Mouse (Mus musculus) heart, postnatal 14 days (tissue): Measurements from ENCODE around the gene Suds3. TPM values are rescaled to one million over a fixed set of nuclear protein-coding genes. Genes with fewer than 3 reads are reported as not detected.

Experiments used
- DNase-seq, 2 experiments: peaks; one replicate each; pipeline ENCODE4 v3.0.0; 2021 to 2022
- intact Hi-C: fragments of 180-260 bp; cut with DNase I; formaldehyde crosslinking; loops from one replicate; pipeline ENCODE4 v1.15.1; 2025
- total RNA-seq, 2 experiments: library from RNA; stranded (reverse); gene quantifications; 2 replicates each; pipeline ENCODE4 v1.2.3; 2021

The Suds3 gene
- total RNA-seq, 2 experiments from 2014 or later, result 66.6 to 73.7 TPM

DNA sequence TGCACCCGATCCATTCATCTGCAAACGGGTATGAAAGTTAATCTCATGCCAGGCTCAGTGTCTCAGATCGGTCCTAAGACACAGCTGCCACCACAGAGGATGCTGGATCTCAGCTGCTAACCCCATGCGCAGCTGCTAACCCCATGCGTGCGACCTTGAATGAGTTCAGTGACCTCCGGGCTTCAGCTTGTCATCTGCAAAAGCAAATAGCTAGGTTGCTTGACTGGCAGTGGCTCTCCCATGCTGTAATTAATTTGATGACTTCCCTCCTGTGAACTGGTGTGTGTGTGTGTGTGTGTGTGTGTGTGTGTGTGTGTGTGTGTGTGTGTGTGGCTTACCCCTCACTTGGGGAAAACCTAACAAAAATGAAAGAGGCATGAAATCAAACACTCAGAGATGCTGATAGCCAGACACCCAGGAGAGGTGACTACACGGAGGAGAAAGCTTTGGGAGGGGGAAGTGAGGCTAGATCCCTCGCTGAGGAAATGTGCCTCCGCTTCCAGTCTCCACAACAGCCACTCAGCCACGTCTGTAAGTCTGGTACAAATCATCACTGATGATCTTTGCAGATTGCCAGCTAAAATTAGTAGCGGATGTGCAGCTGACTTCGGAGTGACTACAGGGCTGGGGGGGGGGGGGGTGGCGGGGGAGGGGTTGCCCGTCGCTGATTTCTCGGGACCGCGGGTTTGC, 47.0 kb downstream of the Suds3 start:
- peak in 1 of 2 experiments; percentile 5 for DNase-seq
- intact Hi-C loops, result loop anchor here (10.0 kb wide), 1 partner anchor 834 kb away; no protein-coding TSS in a partner anchor

DNA sequence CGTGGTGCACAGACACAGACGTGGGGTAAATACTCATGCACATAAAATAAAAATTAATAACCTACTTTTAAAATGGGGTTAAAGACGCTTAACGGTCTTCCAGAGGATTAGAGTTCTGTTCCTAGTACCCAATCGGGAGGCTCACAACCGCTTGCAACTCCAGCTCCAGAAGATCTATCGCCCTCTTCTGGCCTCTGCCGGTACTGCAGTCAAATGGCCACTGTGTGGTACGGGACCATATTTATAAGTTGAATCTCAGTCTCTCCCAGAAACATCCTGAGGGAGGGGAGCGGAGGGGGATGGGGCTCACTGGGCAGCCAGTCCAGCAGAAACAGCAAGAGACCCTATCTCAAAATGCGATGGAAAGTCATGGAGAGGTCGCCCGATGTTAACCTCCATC, 47.7 kb downstream of the Suds3 start:
- intact Hi-C loops, result loop anchor here (10.0 kb wide), 1 partner anchor 833 kb away; no protein-coding TSS in a partner anchor
- DNase-seq, result peak in 1 of 2 experiments; percentile 15

DNA sequence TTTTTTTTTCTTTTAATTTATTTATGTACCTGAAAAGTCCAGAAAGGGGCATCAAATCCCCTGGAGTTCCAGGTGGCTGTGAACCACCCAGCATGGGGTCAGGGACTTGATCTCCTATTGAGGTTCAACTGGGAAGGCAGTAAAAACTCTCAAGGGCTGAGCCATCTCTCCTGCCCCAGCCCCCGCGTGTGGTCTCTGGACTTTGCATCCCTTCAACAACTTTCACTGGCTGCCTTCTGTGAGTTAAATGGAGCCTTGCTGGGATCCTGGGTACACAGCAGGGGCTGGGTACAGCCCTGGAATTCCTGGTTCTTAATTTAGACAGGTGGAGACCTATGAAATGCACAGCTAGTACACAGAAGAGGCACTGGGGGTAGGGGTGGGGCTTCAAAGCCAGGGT, 54.7 kb downstream of the Suds3 start:
- DNase-seq, result no peak
- intact Hi-C loops, result loop anchor here (10.0 kb wide), 1 partner anchor 826 kb away; no protein-coding TSS in a partner anchor

DNA sequence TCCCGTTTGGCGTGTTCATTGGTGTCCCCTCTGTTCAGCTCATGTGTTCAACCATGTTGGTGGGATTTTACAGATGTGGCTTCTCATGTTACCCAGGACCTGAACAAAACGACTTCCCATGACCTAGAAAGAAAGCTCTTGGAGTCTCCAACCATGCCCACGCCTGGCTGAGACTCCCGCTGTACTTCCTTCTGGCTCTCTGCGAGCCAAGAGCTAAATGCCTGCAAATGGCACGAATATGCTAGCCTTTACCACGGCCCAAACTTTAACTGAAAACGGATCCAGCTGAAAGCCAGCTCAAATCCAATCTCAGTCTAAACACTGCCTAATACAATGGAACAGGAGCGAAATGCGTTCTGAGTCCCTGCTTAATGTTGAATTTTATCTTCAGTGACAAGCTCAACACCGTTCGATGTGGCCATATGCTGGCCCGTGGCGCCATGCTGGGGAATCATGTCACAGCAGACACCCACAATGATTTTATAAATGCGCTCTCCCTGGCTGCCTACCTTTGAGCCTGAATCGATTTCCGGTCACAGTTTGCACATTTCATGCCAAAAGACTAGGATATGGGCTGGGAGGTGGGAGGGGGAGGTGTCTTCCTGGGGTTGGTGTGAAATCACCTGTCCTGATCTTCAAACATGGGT, 55.3 kb downstream of the Suds3 start:
- DNase-seq, result no peak
- intact Hi-C loops, result loop anchor here (10.0 kb wide), 1 partner anchor 826 kb away; no protein-coding TSS in a partner anchor

DNA sequence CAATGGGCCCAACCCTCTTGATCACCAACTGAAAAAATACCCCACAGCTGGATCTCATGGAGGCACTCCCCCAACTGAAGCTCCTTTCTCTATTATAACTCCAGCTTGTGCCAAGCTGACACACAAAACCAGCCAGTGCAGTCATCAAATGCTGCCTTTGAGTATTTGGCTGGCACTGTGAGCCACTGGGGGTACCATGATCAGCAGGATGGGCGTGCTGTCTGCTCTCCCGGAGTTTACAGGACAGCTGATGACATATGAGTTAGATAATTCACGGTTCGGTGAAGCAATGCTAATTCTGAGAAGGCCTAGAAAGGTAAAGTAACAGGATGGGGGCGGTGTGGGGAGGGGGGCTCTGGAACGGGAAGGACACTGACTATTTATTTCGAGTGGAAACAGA, 66.0 kb downstream of the Suds3 start:
- no peak for DNase-seq
- intact Hi-C loops, result no loop called here

DNA sequence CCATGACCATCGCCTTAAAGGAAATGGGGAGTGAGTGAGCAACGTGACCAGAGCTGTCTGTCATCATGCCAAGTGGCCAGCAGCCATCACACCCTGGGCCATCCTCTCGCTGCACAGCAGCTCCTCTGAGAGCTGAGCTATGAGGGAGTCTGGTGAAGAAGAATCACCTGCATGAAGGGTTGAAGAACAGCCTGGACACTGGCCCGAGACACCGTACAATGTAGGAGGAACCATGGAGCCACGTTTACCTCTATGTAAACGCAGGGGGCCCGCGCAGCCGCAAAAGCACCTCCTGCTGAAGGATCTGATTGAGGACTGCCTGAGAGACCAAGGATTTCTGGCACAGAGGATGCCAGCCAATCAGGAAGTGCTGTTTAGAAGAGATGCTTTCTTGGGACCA, 70.8 kb downstream of the Suds3 start:
- intact Hi-C loops, result no loop called here
- DNase-seq, result no peak

DNA sequence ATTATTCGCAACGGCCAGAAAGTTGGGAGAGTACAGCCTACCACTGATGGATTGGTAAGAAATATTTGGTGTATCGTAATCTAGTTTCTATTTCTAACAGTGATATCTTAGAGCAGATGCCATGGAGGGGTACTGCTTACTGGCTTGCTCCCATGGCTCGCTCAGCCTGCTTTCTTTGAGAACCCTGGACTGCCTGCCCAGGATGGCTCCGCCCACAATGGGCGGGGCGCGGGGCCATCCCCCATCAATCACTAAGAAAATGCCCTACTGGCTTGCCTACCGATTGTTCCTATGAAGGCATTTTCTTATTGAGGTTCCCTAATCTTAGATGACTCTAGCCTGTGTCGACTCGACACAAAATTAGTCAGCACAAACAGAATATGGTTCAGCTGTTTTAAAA, 73.3 kb downstream of the Suds3 start:
- DNase-seq, result no peak
- intact Hi-C loops, result no loop called here

Other genes starting within 250 kb of the Suds3 start
- 1 to 10 TPM; 9.0 to 9.3 TPM for gene Taok3, start 4.0 kb upstream of the Suds3 start, total RNA-seq
- gene Pebp1, start 171.5 kb upstream of the Suds3 start, total RNA-seq, result 100 to 1,000 TPM; 399 to 443 TPM
- gene Vsig10, start 203.0 kb upstream of the Suds3 start, total RNA-seq, result 10 to 100 TPM; 12.1 to 16.2 TPM
- gene Wsb2, start 241.2 kb upstream of the Suds3 start, total RNA-seq, result 100 to 1,000 TPM in 1 of 2 experiments, 10 to 100 TPM in 1; 96.8 to 103 TPM